In genomic region chr4:122995404-122996220, GRCm38 (mm10) we compare ENCODE assay signal across 8 mouse cellular contexts. TPM values are rescaled to one million over a fixed set of nuclear protein-coding genes. Genes with fewer than 3 reads are reported as not detected.
DNase-seq lines count a peak whose midpoint lies in the region; ATAC-seq lines count a peak whose summit lies in the region.

TSS of gene Mycl (plus strand) at chr4:122995652.

- peak within 1 kb of the TSS; percentile 90 for H3K27ac ChIP-seq in embryonic facial prominence, embryonic 12.5 days
- H3K27ac ChIP-seq in midbrain, embryonic 10.5 days (replicated peaks): peak within 1 kb of the TSS; percentile 99

- H3K27me3 ChIP-seq in embryonic facial prominence, embryonic 12.5 days: 0 out of 2 replicates have a peak, but pooled peaks cover 6% of the 10 kb centered on the region
- H3K27me3 ChIP-seq in midbrain, embryonic 10.5 days (ENCODE audit: low read depth, poor library complexity, severe bottlenecking): 0 out of 2 replicates have a peak, but pooled peaks cover 6% of the 10 kb centered on the region

- 0 out of 2 replicates have a peak, but pooled peaks cover 3% of the 10 kb centered on the region for H3K9me3 ChIP-seq in embryonic facial prominence, embryonic 12.5 days
- H3K9me3 ChIP-seq in midbrain, embryonic 10.5 days (replicated peaks): peaks cover 4% of the 10 kb centered on the region; the same call in 1 of the 2 replicates

- peaks cover 21% of the 10 kb centered on the region for H3K4me1 ChIP-seq in embryonic facial prominence, embryonic 12.5 days
- peaks cover 42% of the 10 kb centered on the region for H3K4me1 ChIP-seq in midbrain, embryonic 10.5 days

- H3K4me2 ChIP-seq in embryonic facial prominence, embryonic 12.5 days (replicated peaks): peak within 1 kb of the TSS; percentile 90

- H3K9ac ChIP-seq in embryonic facial prominence, embryonic 12.5 days: peak within 1 kb of the TSS; percentile 85

- under 1% methylated on average over 69 of the region's 69 CpGs for WGBS in embryonic facial prominence, embryonic 12.5 days
- under 1% methylated on average over 69 of the region's 69 CpGs for WGBS in midbrain, embryonic 10.5 days

- peak; percentile 85 for DNase-seq in adrenal gland, postnatal 25 days
- peak; percentile 69 to 88 for DNase-seq in heart, adult 18-20 months
- peak; percentile 88 for DNase-seq in kidney, adult 18-20 months
- DNase-seq in left cerebral cortex, postnatal 4 days: peak; percentile 92
- peak; percentile 91 for DNase-seq in midbrain, embryonic 10.5 days (ENCODE audit: low spot score)
- peak; percentile 93 for DNase-seq in right cerebral cortex, postnatal 4 days
- peak; percentile 78 for DNase-seq in yolk sac, embryonic 10.5 days (ENCODE audit: low spot score)

- intact Hi-C loops in left cerebral cortex, postnatal 4 days (cut with DNase I): loop anchor here (5.0 kb wide), 1 partner anchor 87 kb away; no protein-coding TSS in a partner anchor

- ATAC-seq in embryonic facial prominence, embryonic 12.5 days (ENCODE audit: insufficient number of reproducible peaks, insufficient read depth, low FRiP score, low TSS enrichment): peak; percentile 79

- H3K4me3 ChIP-seq in embryonic facial prominence, embryonic 12.5 days: peak within 1 kb of the TSS; percentile 73
- peak within 1 kb of the TSS; percentile 99 for H3K4me3 ChIP-seq in midbrain, embryonic 10.5 days

- H3K36me3 ChIP-seq in embryonic facial prominence, embryonic 12.5 days: 0 out of 2 replicates have a peak, but pooled peaks cover 2% of the 10 kb centered on the region
- peaks cover 10% of the 10 kb centered on the region for H3K36me3 ChIP-seq in midbrain, embryonic 10.5 days

RNA-seq across cellular contexts. Expression of gene Mycl, which starts in this region (rescaled TPM):
- total RNA-seq in adrenal gland, postnatal 25 days (2021): 1.1 and 1.2 TPM in 2 replicates
- polyA plus RNA-seq in embryonic facial prominence, embryonic 12.5 days (2016; fragmentation: Nextera tagmentation; extraction: Ambion mirVana): 46.4 and 51.5 TPM in 2 replicates
- under 1 TPM; 0.25 to 0.87 TPM for total RNA-seq in heart, adult 18-20 months (2021)
- total RNA-seq in left cerebral cortex, postnatal 4 days (2021): 10 to 100 TPM; 60.5 to 66.1 TPM
- 82.4 and 92.7 TPM in 2 replicates for polyA plus RNA-seq in midbrain, embryonic 10.5 days (2016; fragmentation: Nextera tagmentation; extraction: Ambion mirVana)

Comparison
In these comparisons a context has a peak if more than half of its experiments do, and no peak if none do; other contexts are left out.
1. Peak in every context shown above with its lines: DNase-seq, ATAC-seq, H3K4me3 ChIP-seq and H3K27ac ChIP-seq.
2. RNA of gene Mycl (total RNA-seq): 60.5 to 66.1 TPM in left cerebral cortex, postnatal 4 days; 1.1 to 1.2 TPM in adrenal gland, postnatal 25 days and 0.25 to 0.87 TPM in heart, adult 18-20 months; every median in the first group is over 10 times any median in the second.
3. Peak in DNase-seq in heart, adult 18-20 months; RNA of the gene not detected or under 1 TPM.